Mouse (Mus musculus) kidney, embryonic 14.5 days (tissue): Measurements from ENCODE around the gene Dcpp3. TPM values are rescaled to one million over a fixed set of nuclear protein-coding genes. Genes with fewer than 3 reads are reported as not detected.

ENCODE experiments used
- ATAC-seq: fragments of 200-750 bp; cut with Nextera tagmentation; 2 replicates; pipeline ENCODE4 v1.8.0; 2017; ENCODE audit warnings: moderate number of reproducible peaks, mild to moderate bottlenecking, moderate TSS enrichment, moderate library complexity; ENCODE audit not compliant: low FRiP score, low TSS enrichment
- H3K27ac ChIP-seq: fragments of 300-500 bp; sonication (generic); 2 replicates; pipeline ENCODE4 v1.5.1; 2014; ENCODE audit warnings: low read depth, mild to moderate bottlenecking, low read length, moderate library complexity, mixed read lengths
- H3K27me3 ChIP-seq: fragments of 300-500 bp; sonication (generic); 2 replicates; pipeline ENCODE4 v1.6.1; 2014; ENCODE audit warnings: mild to moderate bottlenecking, low read length; ENCODE audit not compliant: control insufficient read depth, insufficient read depth
- H3K36me3 ChIP-seq: fragments of 300-500 bp; sonication (generic); 2 replicates; pipeline ENCODE4 v1.6.1; 2014; ENCODE audit warnings: low read length, mixed read lengths; ENCODE audit not compliant: control insufficient read depth, insufficient read depth
- H3K4me1 ChIP-seq: fragments of 300-500 bp; sonication (generic); 2 replicates; pipeline ENCODE4 v1.6.1; 2014; ENCODE audit warnings: low read length, mixed read lengths; ENCODE audit not compliant: control insufficient read depth, insufficient read depth
- H3K4me2 ChIP-seq: fragments of 300-500 bp; sonication (generic); replicated peaks from 2 replicates; pipeline ENCODE4 v1.6.1; 2014; ENCODE audit warnings: low read depth, mild to moderate bottlenecking, low read length
- H3K4me3 ChIP-seq: fragments of 300-500 bp; sonication (generic); 2 replicates; pipeline ENCODE4 v1.5.1; 2014; ENCODE audit warnings: mild to moderate bottlenecking, low read length
- H3K9ac ChIP-seq: fragments of 300-500 bp; sonication (generic); 2 replicates; pipeline ENCODE4 v1.6.1; 2014; ENCODE audit warnings: low read depth, mild to moderate bottlenecking, low read length, moderate library complexity
- H3K9me3 ChIP-seq: fragments of 300-500 bp; sonication (generic); 2 replicates; pipeline ENCODE4 v1.6.1; 2016; ENCODE audit warnings: low read length; ENCODE audit not compliant: control insufficient read depth
- WGBS: fragments of 180-500 bp; shearing (Covaris S2); extraction: QIAGEN DNeasy Blood & Tissue Kit; methylation state at CpG from one replicate; pipeline ENCODE4 v1.1.7; 2014; 5-methylcytosine and 5-hydroxymethylcytosine counted together
- polyA plus RNA-seq: library from polyadenylated mRNA; unstranded; fragments of >200 nt; fragmentation: Nextera tagmentation; extraction: Ambion mirVana; gene quantifications from 2 replicates; pipeline ENCODE4 v1.2.1, GENCODE M21; 2014

The Dcpp3 gene
- polyA plus RNA-seq, 1 experiment from 2014 or later = not detected

GRCm38 (mm10) chr17:23966658-23967401 lies 49.6 kb downstream of the Dcpp3 start:
- no peak overlapping the region for H3K27ac ChIP-seq
- no peak for ATAC-seq

GRCm38 (mm10) chr17:23968780-23969179 lies 51.5 kb downstream of the Dcpp3 start:
- WGBS = 58% methylated on average over 2 of the region's 2 CpGs

More at GRCm38 (mm10) chr17:23966658-23967401, 49.6 kb downstream of the Dcpp3 start:
- 85% methylated on average over 10 of the region's 10 CpGs for WGBS
- Histone ChIP-seq H3K4me2 (no peak overlapping the region), H3K4me3 (no peak overlapping the region), H3K9me3 (no peaks in the 10 kb centered on the region), H3K36me3 (no peaks in the 10 kb centered on the region), H3K9ac (no peak overlapping the region), H3K27me3 (no peaks in the 10 kb centered on the region), H3K4me1 (no peaks in the 10 kb centered on the region)

More at GRCm38 (mm10) chr17:23968780-23969179, 51.5 kb downstream of the Dcpp3 start:
- H3K27me3 ChIP-seq = no peaks in the 10 kb centered on the region
- no peak overlapping the region for H3K27ac ChIP-seq
- no peak overlapping the region for H3K4me3 ChIP-seq
- no peaks in the 10 kb centered on the region for H3K36me3 ChIP-seq
- no peaks in the 10 kb centered on the region for H3K9me3 ChIP-seq
- no peaks in the 10 kb centered on the region for H3K4me1 ChIP-seq
- no peak overlapping the region for H3K4me2 ChIP-seq
- ATAC-seq = no peak
- no peak overlapping the region for H3K9ac ChIP-seq

Other genes with a start within 250 kb of the Dcpp3 start
- gene Hcfc1r1, start 243.9 kb upstream of the Dcpp3 start, polyA plus RNA-seq = 61.9 and 83.8 TPM in 2 replicates
- gene Thoc6, start 243.6 kb upstream of the Dcpp3 start, polyA plus RNA-seq = 53.0 and 62.9 TPM in 2 replicates
- gene Tnfrsf12a, start 240.0 kb upstream of the Dcpp3 start, polyA plus RNA-seq = 14.5 and 16.4 TPM in 2 replicates
- gene Cldn6, start 238.2 kb upstream of the Dcpp3 start, polyA plus RNA-seq = 153 and 181 TPM in 2 replicates
- gene Cldn9, start 233.4 kb upstream of the Dcpp3 start, polyA plus RNA-seq = 63.7 and 65.5 TPM in 2 replicates
- 0.15 and 0.16 TPM in 2 replicates for gene 1520401A03Rik, start 194.7 kb upstream of the Dcpp3 start, polyA plus RNA-seq
- 41.6 and 56.4 TPM in 2 replicates for gene Pkmyt1, start 191.1 kb upstream of the Dcpp3 start, polyA plus RNA-seq
- gene Paqr4, start 176.6 kb upstream of the Dcpp3 start, polyA plus RNA-seq = 14.7 and 17.6 TPM in 2 replicates
- gene Kremen2, start 171.6 kb upstream of the Dcpp3 start, polyA plus RNA-seq = 2.1 and 2.9 TPM in 2 replicates
- 73.0 and 91.7 TPM in 2 replicates for gene Flywch1, start 145.9 kb upstream of the Dcpp3 start, polyA plus RNA-seq
- gene Flywch2, start 131.4 kb upstream of the Dcpp3 start, polyA plus RNA-seq = 40.7 and 43.7 TPM in 2 replicates
- 560 and 567 TPM in 2 replicates for gene Srrm2, start 126.9 kb upstream of the Dcpp3 start, polyA plus RNA-seq
- 982 and 1,429 TPM in 2 replicates for gene Elob, start 88.3 kb upstream of the Dcpp3 start, polyA plus RNA-seq
- gene Prss33, start 81.4 kb upstream of the Dcpp3 start, polyA plus RNA-seq = 0.26 and 0.41 TPM in 2 replicates
- gene Prss32, start 73.6 kb upstream of the Dcpp3 start, polyA plus RNA-seq = 0.14 TPM in 1 of 2 replicates, not detected in the other
- gene Prss41, start 73.3 kb upstream of the Dcpp3 start, polyA plus RNA-seq = 3.1 and 3.9 TPM in 2 replicates
- not detected in 2 replicates for gene Prss21, start 49.4 kb upstream of the Dcpp3 start, polyA plus RNA-seq
- not detected in 2 replicates for gene Dcpp1, start 36.6 kb upstream of the Dcpp3 start, polyA plus RNA-seq
- gene Dcpp2, start 36.6 kb upstream of the Dcpp3 start, polyA plus RNA-seq = not detected in 2 replicates
- gene Sbp, start 24.2 kb downstream of the Dcpp3 start, polyA plus RNA-seq = not detected in 2 replicates
- not detected in 2 replicates for gene Sbpl, start 37.8 kb downstream of the Dcpp3 start, polyA plus RNA-seq
- gene Prss30, start 63.1 kb downstream of the Dcpp3 start, polyA plus RNA-seq = 0.26 and 0.30 TPM in 2 replicates
- 0.59 and 0.91 TPM in 2 replicates for gene Prss22, start 80.6 kb downstream of the Dcpp3 start, polyA plus RNA-seq
- not detected in 2 replicates for gene Prss27, start 120.7 kb downstream of the Dcpp3 start, polyA plus RNA-seq
- gene Kctd5, start 156.0 kb downstream of the Dcpp3 start, polyA plus RNA-seq = 46.2 and 65.1 TPM in 2 replicates
- 29.3 and 44.0 TPM in 2 replicates for gene Pdpk1, start 233.5 kb downstream of the Dcpp3 start, polyA plus RNA-seq
- 33.0 and 37.5 TPM in 2 replicates for gene Amdhd2, start 246.3 kb downstream of the Dcpp3 start, polyA plus RNA-seq